Mouse (Mus musculus) liver, embryonic 14.5 days (tissue): Measurements from ENCODE around the gene Tmem44.

ENCODE experiments used
- CTCF ChIP-seq: IDR thresholded peaks from 2 replicates; pipeline ENCODE4 v1.5.1; 2016; ENCODE audit warnings: antibody characterized with exemption, low read depth, control low read depth
- EP300 ChIP-seq: IDR thresholded peaks from 2 replicates; pipeline ENCODE4 v1.6.1; 2016; ENCODE audit warnings: antibody characterized with exemption, low read depth

- TF ChIP-seq CTCF (no peak), EP300 (no peak)
Measured at GRCm38 (mm10) chr16:30595835-30596557, 45.4 kb upstream of the Tmem44 start.
